Mouse (Mus musculus) large intestine, adult 2 months (tissue): ENCODE results near the gene B3gnt8. TPM values are rescaled to one million over a fixed set of nuclear protein-coding genes. Genes with fewer than 3 reads are reported as not detected.

Source experiments
- DNase-seq: peaks from one replicate; pipeline ENCODE4 v3.0.0-alpha.2; 2012; ENCODE audit warnings: low read depth, low spot score
- WGBS: fragments of 180-500 bp; shearing (Covaris S2); methylation state at CpG from one replicate; pipeline ENCODE4 v1.1.7; 2018; 5-methylcytosine and 5-hydroxymethylcytosine counted together
- polyA plus RNA-seq: library from polyadenylated mRNA; depleted of rRNA; stranded (reverse); fragments of >200 nt; gene quantifications from 2 replicates; pipeline ENCODE4 v1.2.3, GENCODE M21; 2012

The B3gnt8 gene
- polyA plus RNA-seq, 1 experiment, result 7.6 TPM

- WGBS, result 78% methylated on average over 10 of the region's 10 CpGs
- DNase-seq, result no peak
Observed at GRCm38 (mm10) chr7:25617376-25618160, 8.9 kb upstream of the B3gnt8 start.

DNA sequence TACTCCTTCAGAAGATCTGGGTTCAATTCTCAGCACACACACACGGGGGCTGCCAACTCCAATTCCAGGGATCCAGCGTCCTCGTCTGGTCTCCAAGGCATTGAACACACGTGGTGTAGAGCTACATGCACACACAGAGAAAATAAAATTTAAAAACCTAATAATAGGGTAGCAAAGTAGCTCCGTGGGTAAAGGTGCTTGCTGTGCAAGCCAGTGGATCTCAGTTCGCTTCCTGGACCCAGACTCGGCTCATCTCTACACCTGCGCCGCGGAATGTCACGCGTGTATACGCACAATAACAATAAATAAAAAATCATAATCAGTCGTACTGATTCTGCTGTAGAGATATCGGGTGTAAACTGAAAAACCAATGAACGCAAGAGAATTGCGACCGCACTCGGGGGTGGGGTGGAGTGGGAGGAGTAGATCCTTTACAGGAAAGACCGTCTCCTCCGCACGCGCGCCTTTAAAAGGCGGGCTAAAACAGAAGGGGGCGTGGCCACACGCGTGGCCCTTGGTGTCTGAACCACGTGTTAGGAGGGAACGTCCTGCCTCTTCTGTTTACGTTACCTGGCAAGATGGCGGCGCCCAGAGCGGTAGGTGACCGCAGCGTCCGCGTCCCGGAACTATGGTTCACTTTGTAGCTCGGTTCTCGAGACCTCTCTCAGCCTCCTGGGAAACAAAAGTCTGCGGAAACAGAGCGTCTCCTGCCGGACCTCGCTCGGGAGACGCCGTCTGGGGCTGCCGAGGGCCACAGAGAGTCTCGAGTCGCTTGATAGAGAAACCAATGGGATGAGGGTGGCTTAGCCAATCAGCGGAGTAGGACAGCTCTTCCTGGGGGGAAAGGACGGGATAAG is 7.4 kb upstream of the B3gnt8 start, which contains the start of gene Dmac2:
TSS of gene Dmac2 (plus strand) at position 550 of the 857 bp plus-strand sequence.
- 1% methylated on average over 53 of the region's 53 CpGs for WGBS
- DNase-seq, result peak; percentile 96

GRCm38 (mm10) chr7:25619722-25619991 is 6.8 kb upstream of the B3gnt8 start:
- WGBS, result 10% methylated on average over 5 of the region's 5 CpGs
- DNase-seq, result no peak

GRCm38 (mm10) chr7:25620101-25620500 is 6.4 kb upstream of the B3gnt8 start:
- 90% methylated on average over 5 of the region's 5 CpGs for WGBS
- DNase-seq, result no peak

GRCm38 (mm10) chr7:25620751-25621150 is 5.7 kb upstream of the B3gnt8 start:
- WGBS, result 90% methylated on average over 11 of the region's 11 CpGs

GRCm38 (mm10) chr7:25623857-25624370 is 2.5 kb upstream of the B3gnt8 start:
- no peak for DNase-seq
- 89% methylated on average over 11 of the region's 11 CpGs for WGBS

More at GRCm38 (mm10) chr7:25620751-25621150, 5.7 kb upstream of the B3gnt8 start:
- no peak for DNase-seq

GRCm38 (mm10) chr7:25624851-25625250 is 1.6 kb upstream of the B3gnt8 start:
- WGBS, result 79% methylated on average over 5 of the region's 5 CpGs
- no peak for DNase-seq

DNA sequence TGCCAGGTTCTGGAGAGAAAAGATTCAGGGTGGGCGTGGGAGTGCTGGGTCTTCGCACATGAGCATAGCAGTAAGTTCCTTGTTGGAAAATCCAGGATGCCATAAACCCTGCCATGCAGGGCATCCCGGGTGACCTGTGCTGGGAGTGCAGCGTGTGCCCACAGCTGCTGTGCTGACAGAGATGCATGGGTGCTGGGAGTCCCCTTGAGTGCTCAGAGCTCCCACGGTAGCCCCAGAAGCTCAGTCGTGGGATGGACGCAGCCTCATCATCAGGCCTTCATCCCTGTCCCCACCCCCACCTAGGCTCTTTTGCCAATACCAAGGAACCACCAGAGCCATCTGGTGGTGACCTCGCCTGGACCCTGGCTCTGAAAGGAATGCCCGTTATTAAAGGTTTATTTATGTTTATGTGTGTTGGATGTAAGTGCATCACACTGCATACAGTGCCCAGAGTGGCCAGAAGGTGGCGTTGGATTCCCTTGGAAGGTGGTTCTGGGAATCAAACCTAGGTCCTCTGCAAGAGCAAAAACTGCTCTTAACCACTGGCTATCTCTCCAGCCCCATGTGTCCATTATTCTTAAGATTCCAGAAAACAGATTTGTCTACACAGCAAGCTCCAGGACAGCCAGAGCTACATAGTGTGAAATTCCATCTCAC is 732 bp upstream of the B3gnt8 start:
- WGBS, result 77% methylated on average over 10 of the region's 10 CpGs
- no peak for DNase-seq

- DNase-seq, result no peak
- WGBS, result 15% methylated on average over 38 of the region's 38 CpGs
Observed at GRCm38 (mm10) chr7:25627431-25628322, 1.2 kb downstream of the B3gnt8 start.

GRCm38 (mm10) chr7:25628323-25628620 is 1.8 kb downstream of the B3gnt8 start:
- WGBS, result 71% methylated on average over 8 of the region's 8 CpGs

GRCm38 (mm10) chr7:25632679-25633078 is 6.2 kb downstream of the B3gnt8 start:
- 81% methylated on average over 5 of the region's 5 CpGs for WGBS
- DNase-seq, result no peak

More at GRCm38 (mm10) chr7:25628323-25628620, 1.8 kb downstream of the B3gnt8 start:
- DNase-seq, result no peak

DNA sequence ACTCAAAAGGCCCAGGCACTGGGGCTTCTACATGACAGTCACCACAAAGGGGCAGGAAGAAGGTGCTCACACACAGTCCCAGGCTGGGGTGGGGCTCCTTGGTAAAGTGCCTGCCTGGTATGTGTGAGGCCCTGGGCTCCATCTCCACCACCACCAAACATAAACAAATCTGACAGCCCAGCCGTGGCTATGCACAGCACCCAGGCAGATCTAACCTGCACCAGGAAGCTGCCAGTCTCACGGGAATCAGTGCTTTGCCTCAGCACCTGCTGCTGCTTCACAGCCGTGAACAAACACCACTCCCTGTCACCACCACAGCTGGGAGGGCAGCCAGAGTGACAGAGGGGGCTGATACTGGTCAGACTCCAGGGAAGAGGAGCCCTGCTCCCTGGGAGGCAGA is 9.9 kb downstream of the B3gnt8 start:
- DNase-seq, result no peak
- 11% methylated on average over 3 of the region's 3 CpGs for WGBS

- no peak for DNase-seq
- WGBS, result 92% methylated on average over 5 of the region's 5 CpGs
Observed at GRCm38 (mm10) chr7:25637099-25637498, 10.6 kb downstream of the B3gnt8 start.

- no peak for DNase-seq
- WGBS, result 96% methylated on average over 4 of the region's 4 CpGs
Observed at GRCm38 (mm10) chr7:25639754-25640153, 13.3 kb downstream of the B3gnt8 start.

DNA sequence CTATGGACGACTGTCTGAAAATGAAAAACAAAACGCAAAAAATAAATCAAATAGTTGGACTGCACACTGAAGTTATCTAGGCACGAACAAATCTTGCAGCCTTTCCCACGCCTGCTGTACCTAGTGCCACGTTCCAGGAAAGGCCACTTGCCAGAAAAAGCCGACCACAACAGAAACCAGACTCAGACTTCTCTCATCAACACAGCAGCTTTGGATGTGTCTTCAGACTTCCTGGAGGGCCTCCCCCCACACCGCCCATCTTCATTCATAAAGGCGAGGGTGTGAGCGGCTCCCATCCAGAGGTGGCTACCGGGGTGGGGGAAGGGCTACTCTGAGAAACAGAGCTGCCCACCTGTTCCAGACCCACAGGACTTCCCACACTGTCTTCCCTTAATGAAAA is 17.7 kb downstream of the B3gnt8 start:
- 81% methylated on average over 10 of the region's 10 CpGs for WGBS
- no peak for DNase-seq

- no peak for DNase-seq
- WGBS, result 86% methylated on average over 4 of the region's 4 CpGs
Observed at GRCm38 (mm10) chr7:25644631-25645030, 18.2 kb downstream of the B3gnt8 start.

DNA sequence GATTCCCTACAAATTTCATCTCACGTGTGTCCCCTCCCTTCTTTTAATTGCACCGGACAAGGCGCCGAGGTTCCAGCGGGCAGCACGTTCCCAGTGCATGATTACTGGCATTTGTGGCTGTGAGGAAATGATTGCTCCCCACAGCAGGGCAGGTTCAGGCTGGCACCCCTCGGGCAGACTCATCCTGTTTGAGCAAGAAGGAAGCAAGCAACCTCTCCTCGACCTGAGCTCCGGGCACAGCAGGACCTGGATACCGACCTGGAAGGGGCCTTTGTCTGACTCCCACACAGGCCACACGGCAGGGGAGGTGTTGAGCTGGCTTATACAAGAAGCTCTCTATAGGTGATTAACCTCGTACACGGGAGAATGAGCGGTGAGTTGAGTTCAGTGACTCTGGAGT is 18.6 kb downstream of the B3gnt8 start:
- DNase-seq, result no peak
- 70% methylated on average over 14 of the region's 14 CpGs for WGBS

GRCm38 (mm10) chr7:25647574-25648123 is 21.2 kb downstream of the B3gnt8 start:
- no peak for DNase-seq
- WGBS, result 65% methylated on average over 5 of the region's 5 CpGs

GRCm38 (mm10) chr7:25649839-25650238 is 23.4 kb downstream of the B3gnt8 start:
- DNase-seq, result no peak
- WGBS, result 71% methylated on average over 5 of the region's 5 CpGs
